Mouse (Mus musculus): ENCODE measurements around the gene Pde4b. TPM values are rescaled to one million over a fixed set of nuclear protein-coding genes. Genes with fewer than 3 reads are reported as not detected.
"Not testable (repeated sequence)": the region's sequence is repeated elsewhere in the genome, so short reads cannot be mapped to it uniquely, and the experiment has no call there.

Pde4b gene
- 19.0 and 19.1 TPM in 2 replicates for polyA plus RNA-seq (2015; fragmentation: Nextera tagmentation; extraction: Ambion mirVana)

DNA sequence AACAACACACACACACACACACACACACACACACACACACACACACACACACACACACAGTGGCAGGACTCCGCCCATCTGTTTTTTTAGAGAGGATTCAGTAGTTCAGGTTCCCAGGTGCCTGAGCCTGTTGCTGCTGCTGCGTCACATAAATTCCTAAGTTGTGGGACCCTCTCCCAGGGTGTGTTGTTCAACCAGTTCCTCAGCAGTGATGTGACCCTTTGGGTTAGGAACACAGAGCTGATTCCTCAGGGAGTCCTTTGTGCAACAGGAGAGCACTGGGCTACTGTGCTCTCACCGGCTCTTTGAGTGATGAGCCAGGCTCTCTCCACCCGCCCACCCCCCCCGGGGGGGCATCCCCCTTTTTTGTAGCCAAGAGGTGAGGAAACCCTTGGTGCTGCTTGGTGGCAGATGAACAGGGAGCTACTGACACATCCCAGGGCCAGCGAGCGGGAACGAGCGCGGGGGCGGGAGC lies at the start of gene Pde4b:
TSS of gene Pde4b (plus strand) at position 453 of the 475 bp plus-strand sequence.
- Histone ChIP-seq H3K4me2 (peak within 1 kb of the TSS; percentile 99), H3K9me3 (no peaks in the 10 kb centered on the region), H3K27me3 (replicated peaks) (peaks cover 44% of the 10 kb centered on the region), H3K9ac (peak within 1 kb of the TSS; percentile 77), H3K4me1 (peaks cover 11% of the 10 kb centered on the region), H3K4me3 (peak within 1 kb of the TSS; percentile 68), H3K27ac (replicated peaks) (no peak within 1 kb of the TSS), H3K36me3 (no peaks in the 10 kb centered on the region)
- no peak for ATAC-seq (ENCODE audit: extremely low read depth, insufficient number of reproducible peaks, low FRiP score, low TSS enrichment)
- WGBS: 6% methylated on average over 11 of the region's 11 CpGs

DNA sequence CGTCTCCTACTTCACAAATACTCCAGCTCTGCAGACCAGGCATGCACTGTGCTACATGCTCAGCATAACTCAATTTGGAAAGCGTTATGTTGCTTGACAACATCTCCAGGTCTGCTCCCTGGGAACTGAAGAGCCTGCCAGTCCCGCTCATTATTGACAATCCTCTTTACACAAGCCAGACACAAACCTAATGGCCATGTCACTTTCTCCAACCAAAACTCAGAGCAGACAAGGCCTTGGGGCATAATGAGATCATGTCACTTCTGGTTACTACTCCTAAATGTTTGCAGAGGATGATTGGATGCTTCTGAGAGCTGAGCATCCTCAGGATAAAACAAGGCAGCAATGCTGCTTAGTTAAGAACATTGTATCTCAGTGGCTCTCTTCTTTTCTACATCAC lies 47.2 kb upstream of the Pde4b start:
- Histone ChIP-seq H3K4me3 (no peak overlapping the region), H3K27me3 (replicated peaks) (no peaks in the 10 kb centered on the region), H3K9me3 (no peaks in the 10 kb centered on the region), H3K36me3 (no peaks in the 10 kb centered on the region), H3K4me1 (peaks cover 2% of the 10 kb centered on the region; the same call in 1 of the 2 replicates), H3K27ac (replicated peaks) (no peak overlapping the region), H3K9ac (no peak overlapping the region), H3K4me2 (no peak overlapping the region)
- no peak for ATAC-seq (ENCODE audit: extremely low read depth, insufficient number of reproducible peaks, low FRiP score, low TSS enrichment)
- WGBS: 54% methylated on average over 3 of the region's 3 CpGs

DNA sequence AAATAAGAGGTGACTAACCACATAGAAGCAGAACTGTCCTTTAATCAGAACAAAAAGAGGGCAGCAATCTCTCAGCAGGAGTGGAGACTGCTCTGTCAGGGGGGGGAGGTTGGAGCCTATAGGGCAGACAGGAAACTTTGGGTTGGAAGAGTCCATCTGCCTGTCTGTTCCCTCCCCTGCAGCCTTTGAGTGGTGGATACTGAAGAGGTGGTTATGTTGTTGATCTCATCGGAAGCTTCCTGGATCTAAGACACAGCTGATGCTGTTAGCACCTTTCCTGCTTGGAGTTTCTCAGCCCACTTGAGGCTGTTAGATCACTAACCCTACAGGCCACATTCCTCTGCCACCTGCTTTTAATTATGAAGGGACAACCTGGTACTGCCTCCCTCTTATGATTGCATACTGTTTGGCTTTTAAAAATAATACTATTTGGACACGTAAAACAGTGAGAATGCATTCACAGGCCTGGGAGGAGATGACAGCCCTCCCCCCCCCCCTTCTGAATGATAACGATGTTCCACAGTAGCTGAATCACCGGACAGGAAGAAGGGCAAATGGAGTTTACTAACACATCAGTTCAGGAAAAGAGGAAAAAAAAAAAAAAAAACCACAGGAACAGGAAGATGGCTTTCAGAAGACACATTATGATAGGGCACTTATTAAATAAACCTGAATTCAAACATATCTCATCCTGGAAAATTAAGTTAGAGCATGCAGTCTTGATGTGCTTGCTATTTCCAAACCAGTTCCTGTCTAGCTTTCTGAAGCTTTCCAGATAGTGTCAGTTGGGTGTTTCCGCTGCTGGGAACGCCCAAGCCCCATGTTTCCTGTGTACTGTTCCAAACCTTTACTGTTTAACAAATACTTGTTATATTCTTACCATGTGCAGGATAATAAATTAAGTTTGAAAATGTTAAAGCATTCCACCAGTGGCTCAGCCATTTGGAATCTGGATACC lies 41.9 kb upstream of the Pde4b start:
- no peak for ATAC-seq (ENCODE audit: extremely low read depth, insufficient number of reproducible peaks, low FRiP score, low TSS enrichment)
- no peak overlapping the region for H3K9ac ChIP-seq
- no peak overlapping the region; the same call in 1 of the 2 replicates for H3K4me2 ChIP-seq
- no peaks in the 10 kb centered on the region for H3K9me3 ChIP-seq
- H3K36me3 ChIP-seq: no peaks in the 10 kb centered on the region
- 22% methylated on average over 6 of the region's 6 CpGs for WGBS
- H3K27ac ChIP-seq (replicated peaks): peak overlapping the region; percentile 66
- no peak overlapping the region for H3K4me3 ChIP-seq
- peaks cover 6% of the 10 kb centered on the region; the same call in 1 of the 2 replicates for H3K4me1 ChIP-seq
- no peaks in the 10 kb centered on the region for H3K27me3 ChIP-seq (replicated peaks)

DNA sequence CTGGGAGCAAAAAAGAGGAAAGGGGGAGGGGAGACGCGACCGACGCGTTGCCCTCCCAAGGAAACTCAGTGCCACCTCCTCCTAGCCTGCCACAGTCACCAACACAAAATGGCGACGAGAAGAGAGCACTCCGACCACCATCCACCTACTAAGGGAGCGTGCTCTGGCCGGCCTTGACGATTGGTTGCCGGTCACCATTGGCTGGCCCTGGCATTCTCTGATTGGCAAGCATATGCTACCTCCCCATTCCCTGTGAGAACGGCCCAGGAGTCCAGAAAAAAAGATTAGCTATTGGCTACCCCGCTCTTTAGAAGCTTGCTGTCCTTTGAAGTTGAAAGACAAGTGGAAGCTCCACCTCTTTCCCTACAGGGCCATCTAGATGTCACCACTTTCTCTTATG lies 38.0 kb upstream of the Pde4b start:
- WGBS: 85% methylated on average over 14 of the region's 14 CpGs
- H3K4me3 ChIP-seq; H3K27me3 ChIP-seq (replicated peaks): not testable (repeated sequence)

DNA sequence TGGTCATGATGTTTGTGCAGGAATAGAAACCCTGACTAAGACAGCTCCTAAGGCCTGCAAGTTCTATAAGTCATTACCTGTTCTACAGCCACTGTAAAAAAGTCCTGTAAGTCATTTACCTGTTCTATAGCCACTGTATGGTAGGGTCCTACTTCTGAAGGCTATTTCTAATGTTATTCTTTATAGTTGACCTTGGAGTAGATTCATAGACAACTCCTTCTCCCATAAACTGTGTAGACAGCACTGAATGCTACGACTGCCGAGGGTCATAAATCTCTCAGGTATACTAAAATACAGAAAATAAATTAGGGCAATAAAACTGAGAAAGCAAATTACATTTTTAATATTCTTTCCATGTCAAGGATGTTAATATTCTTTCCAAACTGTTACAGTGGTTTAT lies 26.0 kb upstream of the Pde4b start:
- H3K4me3 ChIP-seq: no peak overlapping the region
- H3K27me3 ChIP-seq (replicated peaks): no peaks in the 10 kb centered on the region
- H3K4me1 ChIP-seq: no peaks in the 10 kb centered on the region
- no peaks in the 10 kb centered on the region for H3K9me3 ChIP-seq
- H3K4me2 ChIP-seq: no peak overlapping the region
- no peak overlapping the region for H3K9ac ChIP-seq
- H3K27ac ChIP-seq (replicated peaks): no peak overlapping the region
- H3K36me3 ChIP-seq: no peaks in the 10 kb centered on the region
- 76% methylated on average over 2 of the region's 2 CpGs for WGBS
- no peak for ATAC-seq (ENCODE audit: extremely low read depth, insufficient number of reproducible peaks, low FRiP score, low TSS enrichment)

More for the DNA sequence above, 38.0 kb upstream of the Pde4b start:
- H3K4me1 ChIP-seq; H3K9ac ChIP-seq; H3K4me2 ChIP-seq; H3K27ac ChIP-seq (replicated peaks); H3K36me3 ChIP-seq; ATAC-seq (ENCODE audit: extremely low read depth, insufficient number of reproducible peaks, low FRiP score, low TSS enrichment); H3K9me3 ChIP-seq: not testable (repeated sequence)

DNA sequence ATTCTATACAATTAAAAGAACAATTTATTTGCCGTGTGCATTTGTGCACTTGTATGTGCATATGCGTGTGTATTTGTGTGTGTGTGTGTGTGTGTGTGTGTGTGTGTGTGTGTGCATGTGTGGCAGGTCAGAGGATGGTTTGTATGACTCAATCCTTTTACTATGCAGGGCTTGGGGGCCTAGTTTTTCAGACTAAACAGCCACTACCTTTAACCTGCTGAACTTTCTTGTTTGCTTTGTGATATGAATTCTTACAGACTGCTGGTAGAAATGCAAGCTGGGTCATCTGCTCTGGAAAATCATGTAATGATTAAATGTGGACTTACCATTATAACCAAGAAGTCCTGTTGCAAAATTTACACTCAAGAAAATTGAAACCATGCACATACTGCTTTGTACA lies 18.0 kb upstream of the Pde4b start:
- no peak for ATAC-seq (ENCODE audit: extremely low read depth, insufficient number of reproducible peaks, low FRiP score, low TSS enrichment)
- Histone ChIP-seq H3K4me2 (no peak overlapping the region), H3K4me3 (no peak overlapping the region), H3K36me3 (no peaks in the 10 kb centered on the region), H3K9ac (no peak overlapping the region), H3K9me3 (no peaks in the 10 kb centered on the region), H3K27ac (replicated peaks) (no peak overlapping the region), H3K27me3 (replicated peaks) (no peaks in the 10 kb centered on the region), H3K4me1 (no peaks in the 10 kb centered on the region)
- 85% methylated on average over 2 of the region's 2 CpGs for WGBS

DNA sequence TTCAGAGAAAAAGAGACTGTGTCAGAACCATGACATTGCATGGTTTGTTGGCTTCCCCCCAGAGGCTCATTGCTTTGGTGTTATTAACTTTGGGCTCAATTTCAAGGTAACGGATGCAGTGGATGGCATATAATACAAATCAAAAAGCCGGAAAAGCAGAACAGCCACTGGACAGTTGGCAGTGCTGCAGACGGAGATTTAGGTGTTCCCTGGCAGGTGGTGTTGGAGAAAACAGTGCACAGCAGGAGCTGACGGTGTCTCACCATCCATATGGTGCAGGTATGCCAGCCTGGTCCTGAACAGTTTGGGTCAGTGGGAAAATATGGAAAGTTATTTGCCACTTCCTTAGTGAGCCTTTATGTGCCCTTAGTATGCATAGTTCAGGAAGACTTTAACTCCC lies 1.0 kb upstream of the Pde4b start:
- H3K36me3 ChIP-seq: no peaks in the 10 kb centered on the region
- no peak overlapping the region for H3K27ac ChIP-seq (replicated peaks)
- H3K9me3 ChIP-seq: no peaks in the 10 kb centered on the region
- ATAC-seq (ENCODE audit: extremely low read depth, insufficient number of reproducible peaks, low FRiP score, low TSS enrichment): no peak
- 76% methylated on average over 4 of the region's 4 CpGs for WGBS
- H3K27me3 ChIP-seq (replicated peaks): peaks cover 44% of the 10 kb centered on the region
- peaks cover 11% of the 10 kb centered on the region for H3K4me1 ChIP-seq
- H3K9ac ChIP-seq: no peak overlapping the region
- no peak overlapping the region for H3K4me2 ChIP-seq
- no peak overlapping the region for H3K4me3 ChIP-seq

DNA sequence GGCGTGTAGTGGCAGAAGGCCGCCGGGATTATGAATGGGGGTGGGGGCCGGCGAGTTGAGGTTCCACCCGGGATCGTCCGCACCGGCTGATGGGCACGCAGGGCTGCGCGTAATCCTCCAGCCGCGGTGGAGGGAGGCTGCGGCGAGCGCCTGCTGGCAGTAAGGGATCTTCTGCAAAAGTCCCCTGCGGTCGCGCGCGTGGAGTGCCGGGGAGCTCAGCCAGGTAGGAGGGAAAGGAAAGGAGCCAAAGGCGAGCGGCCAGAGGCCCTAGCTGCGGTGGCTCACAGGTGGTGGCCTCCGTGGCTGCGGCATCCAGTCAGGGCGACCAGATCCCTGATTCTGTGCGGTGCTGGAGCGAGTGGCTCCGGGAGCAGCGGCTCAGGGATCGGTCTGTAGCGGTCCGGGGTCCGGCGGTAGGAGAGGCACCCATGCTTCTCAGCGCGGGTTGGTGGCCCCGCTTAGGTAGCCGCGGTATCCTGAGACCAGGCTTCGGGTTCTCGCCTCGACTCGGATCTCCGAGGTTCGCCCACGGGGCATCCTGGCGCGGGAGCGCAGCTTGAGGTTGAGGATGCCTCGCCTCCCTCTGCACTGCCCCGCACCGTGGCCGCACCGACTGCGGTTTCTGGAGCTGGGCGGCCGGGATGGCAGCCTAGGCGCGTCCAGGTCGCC lies 357 bp downstream of the Pde4b start:
- ATAC-seq (ENCODE audit: extremely low read depth, insufficient number of reproducible peaks, low FRiP score, low TSS enrichment): peak; percentile 31; the same call in 1 of the 2 replicates
- Histone ChIP-seq H3K9me3 (no peaks in the 10 kb centered on the region), H3K27me3 (replicated peaks) (peaks cover 44% of the 10 kb centered on the region), H3K4me1 (peaks cover 11% of the 10 kb centered on the region), H3K9ac (peak overlapping the region; percentile 77), H3K4me2 (peak overlapping the region; percentile 99), H3K4me3 (peak overlapping the region; percentile 68), H3K36me3 (no peaks in the 10 kb centered on the region), H3K27ac (replicated peaks) (no peak overlapping the region)
- WGBS: under 1% methylated on average over 61 of the region's 64 CpGs

DNA sequence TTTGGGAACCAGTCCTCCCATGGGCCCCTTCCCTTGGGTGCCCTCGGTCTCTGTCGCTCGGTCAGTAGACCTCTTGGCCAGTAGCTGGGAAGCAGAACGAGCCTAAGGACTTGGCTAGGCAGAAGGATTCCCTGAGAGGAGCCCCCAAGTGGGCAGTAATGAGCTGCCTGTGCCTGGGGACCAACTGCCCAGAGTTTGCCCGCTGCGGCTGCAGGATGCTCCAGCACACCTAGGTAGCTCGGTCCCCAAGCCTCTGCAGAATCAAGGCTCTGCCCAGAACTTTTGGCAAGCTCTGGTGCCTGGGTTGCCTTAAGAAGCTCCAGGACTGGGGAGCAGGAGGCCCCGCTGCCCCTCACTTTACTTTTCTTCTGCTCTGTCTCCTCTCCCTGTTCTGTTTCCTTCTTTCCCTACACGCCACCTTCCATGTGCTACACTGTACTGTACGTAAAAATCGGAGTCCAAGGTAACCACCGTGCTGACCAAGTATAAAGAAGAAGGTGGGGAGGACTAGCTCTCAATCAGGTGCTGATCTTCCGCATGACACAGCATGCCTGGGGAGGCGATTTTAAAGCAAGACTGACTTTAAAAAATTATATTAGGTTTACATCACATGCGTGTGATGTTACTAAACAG lies 1.0 kb downstream of the Pde4b start:
- H3K9ac ChIP-seq: peak overlapping the region; percentile 77
- no peaks in the 10 kb centered on the region for H3K36me3 ChIP-seq
- 26% methylated on average over 15 of the region's 15 CpGs for WGBS
- H3K27me3 ChIP-seq (replicated peaks): peaks cover 44% of the 10 kb centered on the region
- peak overlapping the region; percentile 99 for H3K4me2 ChIP-seq
- ATAC-seq (ENCODE audit: extremely low read depth, insufficient number of reproducible peaks, low FRiP score, low TSS enrichment): no peak
- peaks cover 11% of the 10 kb centered on the region for H3K4me1 ChIP-seq
- H3K27ac ChIP-seq (replicated peaks): no peak overlapping the region
- H3K9me3 ChIP-seq: no peaks in the 10 kb centered on the region
- H3K4me3 ChIP-seq: peak overlapping the region; percentile 68

DNA sequence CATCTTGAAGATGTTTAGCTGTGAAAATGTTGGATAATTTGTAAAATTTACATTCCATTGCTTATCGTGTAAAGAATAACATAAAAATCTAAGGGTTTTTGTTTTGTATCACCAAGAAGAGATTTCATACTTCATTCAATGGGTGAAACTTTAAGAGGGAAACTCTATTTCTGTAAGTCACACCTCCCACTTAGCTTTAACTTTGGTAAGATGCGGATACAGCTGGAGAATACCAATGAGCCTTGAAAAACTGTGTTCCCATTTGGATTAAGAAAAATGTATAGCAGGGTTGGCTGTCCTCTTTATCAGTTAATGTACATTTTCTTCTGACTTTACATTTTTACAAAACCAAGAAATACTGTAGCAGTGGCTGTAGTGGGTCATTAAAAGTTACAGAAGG lies 8.5 kb downstream of the Pde4b start:
- Histone ChIP-seq H3K4me3 (no peak overlapping the region), H3K9me3 (no peaks in the 10 kb centered on the region), H3K9ac (no peak overlapping the region), H3K4me2 (no peak overlapping the region), H3K4me1 (no peaks in the 10 kb centered on the region), H3K27ac (replicated peaks) (no peak overlapping the region), H3K36me3 (no peaks in the 10 kb centered on the region), H3K27me3 (replicated peaks) (no peaks in the 10 kb centered on the region)
- no peak for ATAC-seq (ENCODE audit: extremely low read depth, insufficient number of reproducible peaks, low FRiP score, low TSS enrichment)
- WGBS: 90% methylated on average over 2 of the region's 2 CpGs

DNA sequence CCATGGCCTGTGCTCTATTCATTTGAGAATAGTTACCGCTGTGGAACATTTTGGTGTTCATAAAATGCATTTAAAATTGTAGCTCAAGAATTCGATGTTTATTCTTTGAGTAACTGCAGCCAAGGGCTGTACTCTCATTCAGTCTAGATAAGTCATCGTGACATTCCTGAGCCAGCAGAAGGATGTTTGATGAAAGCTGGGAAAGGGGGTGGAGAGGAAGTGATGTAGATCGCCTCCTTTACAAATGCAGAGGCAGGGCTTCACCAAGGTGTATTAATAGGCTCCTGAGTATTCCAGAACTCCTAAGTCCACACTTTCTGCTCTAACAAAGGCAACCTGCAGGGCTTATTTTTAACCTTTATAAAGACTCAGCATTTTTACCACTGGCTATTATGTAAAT lies 14.9 kb downstream of the Pde4b start:
- Histone ChIP-seq H3K36me3 (no peaks in the 10 kb centered on the region), H3K27me3 (replicated peaks) (no peaks in the 10 kb centered on the region), H3K27ac (replicated peaks) (no peak overlapping the region), H3K9ac (no peak overlapping the region), H3K4me3 (no peak overlapping the region), H3K4me2 (no peak overlapping the region), H3K4me1 (peaks cover 4% of the 10 kb centered on the region), H3K9me3 (no peaks in the 10 kb centered on the region)
- no peak for ATAC-seq (ENCODE audit: extremely low read depth, insufficient number of reproducible peaks, low FRiP score, low TSS enrichment)
- 51% methylated on average over 4 of the region's 4 CpGs for WGBS
